Mouse (Mus musculus) cerebellum, adult 2 months (tissue): ENCODE measurements around the gene Nars2.

Source experiments
- CTCF ChIP-seq: fragments of 200-500 bp; IDR thresholded peaks from 2 replicates; pipeline ENCODE4 v1.5.1; 2011; ENCODE audit warnings: low read depth, mild to moderate bottlenecking, control low read depth, low read length, moderate library complexity, borderline replicate concordance; ENCODE audit not compliant: insufficient read depth
- POLR2A ChIP-seq: fragments of 200-500 bp; IDR thresholded peaks from 2 replicates; pipeline ENCODE4 v1.6.1; 2011; ENCODE audit warnings: low read length, control low read depth, borderline replicate concordance; ENCODE audit not compliant: insufficient read depth

DNA sequence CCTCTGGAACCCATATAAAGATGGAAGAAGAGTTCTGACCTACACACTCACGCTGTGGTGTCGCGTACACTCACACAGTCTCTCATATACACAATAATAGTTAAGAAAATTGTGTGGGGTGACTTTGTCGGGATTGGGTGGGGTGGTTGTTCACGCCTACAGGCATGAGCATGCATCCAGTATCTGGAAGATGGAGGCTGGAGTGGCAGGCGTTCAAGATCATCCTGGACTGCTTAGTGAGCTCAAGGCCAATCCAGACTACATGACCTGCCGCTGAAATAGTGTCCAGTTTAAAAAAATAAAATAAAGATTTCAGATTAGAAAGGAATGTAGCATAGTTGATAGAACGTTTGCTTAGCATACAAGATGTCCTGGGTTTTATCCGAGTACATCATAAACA, 132.3 kb downstream of the Nars2 start:
- TF ChIP-seq CTCF (no peak), POLR2A (no peak)
